Mouse (Mus musculus): ENCODE measurements around the gene Olfr147. TPM values are rescaled to one million over a fixed set of nuclear protein-coding genes. Genes with fewer than 3 reads are reported as not detected.
"Not testable (repeated sequence)": the region's sequence is repeated elsewhere in the genome, so short reads cannot be mapped to it uniquely, and the experiment has no call there.

The Olfr147 gene
- polyA plus RNA-seq (2014; fragmentation: Nextera tagmentation; extraction: Ambion mirVana), result not detected in 2 replicates

- no peaks in the 10 kb centered on the region for H3K27me3 ChIP-seq (replicated peaks; ENCODE audit: control insufficient read depth, insufficient read depth, low read length)
- no peak within 1 kb of the TSS for H3K27ac ChIP-seq (ENCODE audit: low read depth, low read length)
- no peak within 1 kb of the TSS for H3K4me2 ChIP-seq (ENCODE audit: low read length)
- 89% methylated on average over 1 of the region's 1 CpGs for whole genome bisulfite sequencing
- no peak within 1 kb of the TSS for H3K4me3 ChIP-seq (ENCODE audit: low read depth, low read length)
- no peaks in the 10 kb centered on the region for H3K9me3 ChIP-seq (replicated peaks; ENCODE audit: control insufficient read depth, low read length)
- DNase-seq (ENCODE audit: low spot score) (no peak), ATAC-seq (no peak)
- no peaks in the 10 kb centered on the region for H3K36me3 ChIP-seq (ENCODE audit: control insufficient read depth, insufficient read depth, low read length)
- H3K4me1 ChIP-seq (ENCODE audit: control insufficient read depth, insufficient read depth, low read length), result no peaks in the 10 kb centered on the region
- H3K9ac ChIP-seq (ENCODE audit: low read length), result no peak within 1 kb of the TSS
Observed at GRCm38 (mm10) chr9:38401398-38401797, at the start of gene Olfr147. TSS of gene Olfr147 (plus strand) at chr9:38401698.

GRCm38 (mm10) chr9:38366596-38366995 is 34.9 kb upstream of the Olfr147 start, which contains the start of gene Olfr250:
TSS of gene Olfr250 (plus strand) at chr9:38366896.
- ATAC-seq (no peak), DNase-seq (ENCODE audit: low spot score) (no peak)
- 90% methylated on average over 2 of the region's 2 CpGs for WGBS

GRCm38 (mm10) chr9:38376786-38377185 is 24.7 kb upstream of the Olfr147 start, which contains the start of gene Olfr251:
TSS of gene Olfr251 (plus strand) at chr9:38377086.
- 73% methylated on average over 2 of the region's 2 CpGs for WGBS
- ATAC-seq, result no peak
- Histone ChIP-seq H3K9ac (ENCODE audit: low read length) (no peak within 1 kb of the TSS), H3K27me3 (replicated peaks; ENCODE audit: control insufficient read depth, insufficient read depth, low read length) (no peaks in the 10 kb centered on the region), H3K4me2 (ENCODE audit: low read length) (no peak within 1 kb of the TSS), H3K27ac (ENCODE audit: low read depth, low read length) (no peak within 1 kb of the TSS), H3K9me3 (replicated peaks; ENCODE audit: control insufficient read depth, low read length) (no peaks in the 10 kb centered on the region), H3K4me1 (ENCODE audit: control insufficient read depth, insufficient read depth, low read length) (no peaks in the 10 kb centered on the region), H3K4me3 (ENCODE audit: low read depth, low read length) (no peak within 1 kb of the TSS), H3K36me3 (ENCODE audit: control insufficient read depth, insufficient read depth, low read length) (no peaks in the 10 kb centered on the region)
- no peak for DNase-seq (ENCODE audit: low spot score)

More at GRCm38 (mm10) chr9:38366596-38366995, 34.9 kb upstream of the Olfr147 start, which contains the start of gene Olfr250:
- H3K4me2 ChIP-seq (ENCODE audit: low read length), result no peak within 1 kb of the TSS
- H3K36me3 ChIP-seq (ENCODE audit: control insufficient read depth, insufficient read depth, low read length), result no peaks in the 10 kb centered on the region
- H3K4me3 ChIP-seq (ENCODE audit: low read depth, low read length), result no peak within 1 kb of the TSS
- no peaks in the 10 kb centered on the region for H3K4me1 ChIP-seq (ENCODE audit: control insufficient read depth, insufficient read depth, low read length)
- H3K9me3 ChIP-seq (replicated peaks; ENCODE audit: control insufficient read depth, low read length), result no peaks in the 10 kb centered on the region
- H3K27ac ChIP-seq (ENCODE audit: low read depth, low read length), result no peak within 1 kb of the TSS
- H3K27me3 ChIP-seq (replicated peaks; ENCODE audit: control insufficient read depth, insufficient read depth, low read length), result no peaks in the 10 kb centered on the region
- H3K9ac ChIP-seq (ENCODE audit: low read length), result no peak within 1 kb of the TSS

GRCm38 (mm10) chr9:38407502-38407901 is 6.0 kb downstream of the Olfr147 start:
- H3K9ac ChIP-seq (ENCODE audit: low read length); H3K36me3 ChIP-seq (ENCODE audit: control insufficient read depth, insufficient read depth, low read length); H3K4me2 ChIP-seq (ENCODE audit: low read length); H3K9me3 ChIP-seq (replicated peaks; ENCODE audit: control insufficient read depth, low read length); H3K4me1 ChIP-seq (ENCODE audit: control insufficient read depth, insufficient read depth, low read length); H3K27me3 ChIP-seq (replicated peaks; ENCODE audit: control insufficient read depth, insufficient read depth, low read length); H3K4me3 ChIP-seq (ENCODE audit: low read depth, low read length); H3K27ac ChIP-seq (ENCODE audit: low read depth, low read length); DNase-seq (ENCODE audit: low spot score); ATAC-seq: not testable (repeated sequence)
- 87% methylated on average over 3 of the region's 3 CpGs for WGBS

- not testable (repeated sequence) for H3K36me3 ChIP-seq (ENCODE audit: control insufficient read depth, insufficient read depth, low read length); H3K4me1 ChIP-seq (ENCODE audit: control insufficient read depth, insufficient read depth, low read length); ATAC-seq; H3K27me3 ChIP-seq (replicated peaks; ENCODE audit: control insufficient read depth, insufficient read depth, low read length); H3K4me2 ChIP-seq (ENCODE audit: low read length); DNase-seq (ENCODE audit: low spot score); H3K4me3 ChIP-seq (ENCODE audit: low read depth, low read length); H3K27ac ChIP-seq (ENCODE audit: low read depth, low read length); H3K9me3 ChIP-seq (replicated peaks; ENCODE audit: control insufficient read depth, low read length); H3K9ac ChIP-seq (ENCODE audit: low read length)
- 97% methylated on average over 14 of the region's 14 CpGs for WGBS
Observed at GRCm38 (mm10) chr9:38413502-38413901, 12.0 kb downstream of the Olfr147 start.

- no peak for ATAC-seq
Observed at GRCm38 (mm10) chr9:38423801-38424200, 22.3 kb downstream of the Olfr147 start.

GRCm38 (mm10) chr9:38427026-38427425 is 25.5 kb downstream of the Olfr147 start:
- H3K27me3 ChIP-seq (replicated peaks; ENCODE audit: control insufficient read depth, insufficient read depth, low read length), result no peaks in the 10 kb centered on the region
- no peak overlapping the region for H3K4me3 ChIP-seq (ENCODE audit: low read depth, low read length)
- H3K4me1 ChIP-seq (ENCODE audit: control insufficient read depth, insufficient read depth, low read length), result no peaks in the 10 kb centered on the region
- H3K36me3 ChIP-seq (ENCODE audit: control insufficient read depth, insufficient read depth, low read length), result no peaks in the 10 kb centered on the region
- no peak overlapping the region for H3K4me2 ChIP-seq (ENCODE audit: low read length)
- H3K9me3 ChIP-seq (replicated peaks; ENCODE audit: control insufficient read depth, low read length), result no peaks in the 10 kb centered on the region
- no peak for DNase-seq (ENCODE audit: low spot score)
- WGBS, result 46% methylated on average over 1 of the region's 1 CpGs
- no peak overlapping the region for H3K9ac ChIP-seq (ENCODE audit: low read length)
- no peak for ATAC-seq
- no peak overlapping the region for H3K27ac ChIP-seq (ENCODE audit: low read depth, low read length)

More at GRCm38 (mm10) chr9:38423801-38424200, 22.3 kb downstream of the Olfr147 start:
- H3K9me3 ChIP-seq (replicated peaks; ENCODE audit: control insufficient read depth, low read length), result no peaks in the 10 kb centered on the region
- no peak overlapping the region for H3K9ac ChIP-seq (ENCODE audit: low read length)
- H3K4me3 ChIP-seq (ENCODE audit: low read depth, low read length), result no peak overlapping the region
- no peak for DNase-seq (ENCODE audit: low spot score)
- H3K36me3 ChIP-seq (ENCODE audit: control insufficient read depth, insufficient read depth, low read length), result no peaks in the 10 kb centered on the region
- H3K4me1 ChIP-seq (ENCODE audit: control insufficient read depth, insufficient read depth, low read length), result no peaks in the 10 kb centered on the region
- H3K27ac ChIP-seq (ENCODE audit: low read depth, low read length), result no peak overlapping the region
- no peaks in the 10 kb centered on the region for H3K27me3 ChIP-seq (replicated peaks; ENCODE audit: control insufficient read depth, insufficient read depth, low read length)
- H3K4me2 ChIP-seq (ENCODE audit: low read length), result no peak overlapping the region

GRCm38 (mm10) chr9:38429155-38429554 is 27.7 kb downstream of the Olfr147 start, which contains the start of gene Olfr901:
TSS of gene Olfr901 (plus strand) at chr9:38429455.
- no peaks in the 10 kb centered on the region for H3K27me3 ChIP-seq (replicated peaks; ENCODE audit: control insufficient read depth, insufficient read depth, low read length)
- WGBS, result 83% methylated on average over 1 of the region's 1 CpGs
- ATAC-seq, result no peak

GRCm38 (mm10) chr9:38447352-38447751 is 45.9 kb downstream of the Olfr147 start, which contains the start of gene Olfr902:
TSS of gene Olfr902 (plus strand) at chr9:38447652.
- Histone ChIP-seq H3K27me3 (replicated peaks; ENCODE audit: control insufficient read depth, insufficient read depth, low read length) (no peaks in the 10 kb centered on the region), H3K27ac (ENCODE audit: low read depth, low read length) (no peak within 1 kb of the TSS), H3K4me2 (ENCODE audit: low read length) (no peak within 1 kb of the TSS), H3K4me1 (ENCODE audit: control insufficient read depth, insufficient read depth, low read length) (no peaks in the 10 kb centered on the region), H3K9ac (ENCODE audit: low read length) (no peak within 1 kb of the TSS), H3K9me3 (replicated peaks; ENCODE audit: control insufficient read depth, low read length) (no peaks in the 10 kb centered on the region), H3K36me3 (ENCODE audit: control insufficient read depth, insufficient read depth, low read length) (no peaks in the 10 kb centered on the region), H3K4me3 (ENCODE audit: low read depth, low read length) (no peak within 1 kb of the TSS)
- DNase-seq (ENCODE audit: low spot score), result no peak
- no peak for ATAC-seq
- WGBS, result 98% methylated on average over 5 of the region's 5 CpGs

More at GRCm38 (mm10) chr9:38429155-38429554, 27.7 kb downstream of the Olfr147 start, which contains the start of gene Olfr901:
- Histone ChIP-seq H3K9me3 (replicated peaks; ENCODE audit: control insufficient read depth, low read length) (no peaks in the 10 kb centered on the region), H3K36me3 (ENCODE audit: control insufficient read depth, insufficient read depth, low read length) (no peaks in the 10 kb centered on the region), H3K27ac (ENCODE audit: low read depth, low read length) (no peak within 1 kb of the TSS), H3K9ac (ENCODE audit: low read length) (no peak within 1 kb of the TSS), H3K4me3 (ENCODE audit: low read depth, low read length) (no peak within 1 kb of the TSS), H3K4me2 (ENCODE audit: low read length) (no peak within 1 kb of the TSS), H3K4me1 (ENCODE audit: control insufficient read depth, insufficient read depth, low read length) (no peaks in the 10 kb centered on the region)
- DNase-seq (ENCODE audit: low spot score), result no peak
